ENCODE assay signal across 8 mouse cellular contexts in the genomic region with DNA sequence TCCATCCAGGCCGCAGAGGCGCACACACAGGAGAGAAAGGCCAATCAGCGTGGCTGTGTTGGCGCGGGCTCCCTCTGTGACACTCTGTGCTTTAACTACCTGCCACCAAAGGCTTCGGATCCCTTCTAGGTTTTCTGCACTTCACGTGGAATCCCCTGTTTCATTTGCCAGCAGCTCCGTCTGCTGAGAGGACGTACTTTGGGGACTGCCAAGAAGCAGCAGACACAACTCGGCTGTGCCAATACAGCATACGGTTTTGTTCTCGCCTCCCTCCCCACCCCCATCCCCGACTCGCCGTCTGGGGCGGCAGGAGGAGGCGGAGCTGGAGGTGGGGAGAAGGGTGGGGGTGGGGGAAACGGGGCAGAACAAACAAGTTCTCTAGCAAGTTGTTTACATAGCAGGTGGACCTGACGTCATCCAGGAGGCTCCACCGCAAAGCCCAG. TPM values are rescaled to one million over a fixed set of nuclear protein-coding genes. Genes with fewer than 3 reads are reported as not detected.
DNase-seq lines count a peak whose midpoint lies in the region; ATAC-seq lines count a peak whose summit lies in the region.

No protein-coding gene starts in this region.

- WGBS in hindbrain, embryonic 14.5 days: 1% methylated on average over 20 of the region's 20 CpGs

- H3K9ac ChIP-seq in hindbrain, embryonic 14.5 days: peak overlapping the region; percentile 66

- H3K4me1 ChIP-seq in hindbrain, embryonic 14.5 days (replicated peaks; ENCODE audit: control insufficient read depth, insufficient read depth, low read length): peaks cover 31% of the 10 kb centered on the region

- H3K36me3 ChIP-seq in hindbrain, embryonic 14.5 days (replicated peaks; ENCODE audit: control insufficient read depth, insufficient read depth): no peaks in the 10 kb centered on the region

- H3K4me3 ChIP-seq in hindbrain, embryonic 14.5 days (replicated peaks; ENCODE audit: low read length): peak overlapping the region; percentile 60

- peak overlapping the region; percentile 96 for H3K4me2 ChIP-seq in hindbrain, embryonic 14.5 days (replicated peaks)

- H3K27ac ChIP-seq in hindbrain, embryonic 14.5 days: peak overlapping the region; percentile 66

- peak; percentile 77 for DNase-seq in R1 (ENCODE audit: low read depth, low spot score)
- peak; percentile 71 to 82 for DNase-seq in cerebellum, postnatal 25 days
- DNase-seq in gastrocnemius, adult 18-20 months (ENCODE audit: low spot score): peak; percentile 43
- peak; percentile 68 for DNase-seq in hindbrain, embryonic 14.5 days (ENCODE audit: low spot score)
- peak; percentile 45 to 51 for DNase-seq in left cerebral cortex, adult 8-10 months (ENCODE audit: low spot score in 2 of 2)
- peak; percentile 79 for DNase-seq in lung, postnatal 36 days
- peak; percentile 17 for DNase-seq in skeletal muscle tissue, adult 2 months (ENCODE audit: low read depth, low spot score)
- no peak for DNase-seq in natural killer cell, adult 2 months (ENCODE audit: low spot score in 2 of 2)

- H3K9me3 ChIP-seq in hindbrain, embryonic 14.5 days (ENCODE audit: control insufficient read depth, low read length): no peaks in the 10 kb centered on the region

- peaks cover 55% of the 10 kb centered on the region for H3K27me3 ChIP-seq in hindbrain, embryonic 14.5 days (ENCODE audit: control insufficient read depth, insufficient read depth, low read length)

- ATAC-seq in hindbrain, embryonic 14.5 days (ENCODE audit: low FRiP score): peak; percentile 82

RNA-seq across cellular contexts. Expression of gene Foxp2, which starts 0.5 kb away (rescaled TPM):
- total RNA-seq in gastrocnemius, adult 18-20 months (2021): 1 to 10 TPM; 2.1 to 3.2 TPM
- 23.1 and 34.1 TPM in 2 replicates for polyA plus RNA-seq in hindbrain, embryonic 14.5 days (2014; fragmentation: Nextera tagmentation; extraction: Ambion mirVana)
- 10 to 100 TPM; 17.4 to 23.3 (median 20.3) TPM for total RNA-seq in left cerebral cortex, adult 8-10 months (2022)

Comparison
In these comparisons a context has a peak if more than half of its experiments do, and no peak if none do; other contexts are left out.
1. DNase-seq: peak in R1 (single experiment), cerebellum, postnatal 25 days (2 of 2), gastrocnemius, adult 18-20 months (single experiment), hindbrain, embryonic 14.5 days (single experiment), left cerebral cortex, adult 8-10 months (2 of 2), lung, postnatal 36 days (single experiment) and skeletal muscle tissue, adult 2 months (single experiment); none in natural killer cell, adult 2 months (0 of 2).
2. RNA of gene Foxp2, which starts 0.5 kb away (total RNA-seq): 17.4 to 23.3 TPM in left cerebral cortex, adult 8-10 months; 2.1 to 3.2 TPM in gastrocnemius, adult 18-20 months; every median in the first group is over 4 times any median in the second.